Mouse (Mus musculus) spleen, adult 2 months (tissue): ENCODE results near the gene Chit1.

Experiments
- CTCF ChIP-seq: fragments of 200-500 bp; IDR thresholded peaks from 2 replicates; pipeline ENCODE4 v1.5.1; 2011; ENCODE audit warnings: mild to moderate bottlenecking, inconsistent platforms; ENCODE audit not compliant: insufficient read depth, insufficient read length, insufficient replicate concordance; ENCODE audit errors: extremely low read depth
- POLR2A ChIP-seq: fragments of 200-500 bp; IDR thresholded peaks from 2 replicates; pipeline ENCODE4 v1.6.1; 2011; ENCODE audit warnings: low read depth, low read length, inconsistent platforms

GRCm38 (mm10) chr1:134168567-134168966 lies 57.5 kb downstream of the Chit1 start:
- no peak for TF ChIP-seq CTCF
- TF ChIP-seq POLR2A = no peak
